9 mouse cellular contexts compared by ENCODE assay signal in genomic region chr7:27354783-27355182, GRCm38 (mm10). TPM values are rescaled to one million over a fixed set of nuclear protein-coding genes. Genes with fewer than 3 reads are reported as not detected.
DNase-seq lines count a peak whose midpoint lies in the region; ATAC-seq and TF ChIP-seq lines count a peak whose summit lies in the region.
"Had no signal": no experiment of that assay in that cellular context is flagged by ENCODE, and none has a peak within 500 bp of the region (broad histone marks: within the 10 kb centered on the region; RNA-seq: fewer than 3 reads in every experiment).

No protein-coding gene starts in this region.

- H3K27ac ChIP-seq in kidney, embryonic 14.5 days (ENCODE audit: low read depth, low read length), result peak overlapping the region; percentile 7; the same call in 1 of the 2 replicates
- H3K27ac ChIP-seq in kidney, adult 2 months (ENCODE audit: insufficient read depth, low read depth, low read length), result no peak overlapping the region
- no peak overlapping the region for H3K27ac ChIP-seq in embryonic fibroblast, embryonic 13.5 days (ENCODE audit: insufficient read depth, low read length)
- no peak overlapping the region for H3K27ac ChIP-seq in limb, embryonic 13.5 days
- no peak overlapping the region for H3K27ac ChIP-seq in neural tube, embryonic 12.5 days

- peak overlapping the region; percentile 67 for H3K4me3 ChIP-seq in kidney, embryonic 14.5 days (ENCODE audit: low read length)
- H3K4me3 ChIP-seq in kidney, adult 2 months (ENCODE audit: insufficient read depth, low read depth, low read length), result no peak overlapping the region
- H3K4me3 ChIP-seq in embryonic fibroblast, embryonic 13.5 days (ENCODE audit: insufficient read depth, low read length), result peak overlapping the region; percentile 91
- peak overlapping the region; percentile 67 for H3K4me3 ChIP-seq in limb, embryonic 13.5 days
- H3K4me3 ChIP-seq in neural tube, embryonic 12.5 days, result peak overlapping the region; percentile 69

- H3K4me2 ChIP-seq in kidney, embryonic 14.5 days (replicated peaks; ENCODE audit: low read depth, low read length), result peak overlapping the region; percentile 66
- peak overlapping the region; percentile 82 for H3K4me2 ChIP-seq in limb, embryonic 13.5 days (replicated peaks)
- peak overlapping the region; percentile 77 for H3K4me2 ChIP-seq in neural tube, embryonic 12.5 days (replicated peaks)

- 41% methylated on average over 4 of the region's 4 CpGs for WGBS in kidney, embryonic 14.5 days
- WGBS in kidney, adult 2 months, result 52% methylated on average over 4 of the region's 4 CpGs
- 55% methylated on average over 4 of the region's 4 CpGs for WGBS in limb, embryonic 13.5 days
- WGBS in neural tube, embryonic 12.5 days, result 48% methylated on average over 4 of the region's 4 CpGs

- no peak for TF ChIP-seq CTCF in kidney, adult 2 months (conservative IDR thresholded peaks at IDR 0.05; ENCODE audit: insufficient read depth, insufficient read length, low read depth, low read length)
- no peak for TF ChIP-seq CTCF in embryonic fibroblast, embryonic 13.5 days (IDR thresholded peaks at IDR 0.05; ENCODE audit: borderline replicate concordance, insufficient read depth, low read length)

- no peak for TF ChIP-seq POLR2A in kidney, adult 2 months (IDR thresholded peaks at IDR 0.05; ENCODE audit: low read depth, low read length)
- no peak for TF ChIP-seq POLR2A in embryonic fibroblast, embryonic 13.5 days (IDR thresholded peaks at IDR 0.05; ENCODE audit: low read depth, low read length)

- ATAC-seq in kidney, embryonic 14.5 days (ENCODE audit: low FRiP score, low TSS enrichment), result no peak
- no peak for ATAC-seq in limb, embryonic 13.5 days (ENCODE audit: low FRiP score, low read depth)
- no peak for ATAC-seq in neural tube, embryonic 12.5 days (ENCODE audit: low FRiP score, low read depth)

- no peak for DNase-seq in kidney, adult 2 months
- no peak for DNase-seq in thymus, postnatal 14 days
- DNase-seq in testis, postnatal 14 days (ENCODE audit: low spot score), result no peak
- no peak for DNase-seq in kidney, postnatal 4 days
- DNase-seq: cerebellum, postnatal 14 days had no signal

- H3K27me3 ChIP-seq in kidney, embryonic 14.5 days (ENCODE audit: control insufficient read depth, insufficient read depth, low read length), result no peaks in the 10 kb centered on the region
- H3K27me3 ChIP-seq in kidney, adult 2 months (replicated peaks; ENCODE audit: control insufficient read depth, insufficient read depth, low read length), result no peaks in the 10 kb centered on the region
- H3K27me3 ChIP-seq in limb, embryonic 13.5 days, result peaks cover 29% of the 10 kb centered on the region
- peaks cover 20% of the 10 kb centered on the region for H3K27me3 ChIP-seq in neural tube, embryonic 12.5 days (replicated peaks)

- peaks cover 18% of the 10 kb centered on the region for H3K4me1 ChIP-seq in kidney, embryonic 14.5 days (ENCODE audit: control insufficient read depth, insufficient read depth, low read length)
- H3K4me1 ChIP-seq in kidney, adult 2 months (ENCODE audit: control insufficient read depth, insufficient read depth, low read length), result no peaks in the 10 kb centered on the region; the same call in 1 of the 2 replicates
- no peaks in the 10 kb centered on the region for H3K4me1 ChIP-seq in embryonic fibroblast, embryonic 13.5 days (ENCODE audit: control insufficient read depth, insufficient read depth, low read length)
- peaks cover 24% of the 10 kb centered on the region for H3K4me1 ChIP-seq in limb, embryonic 13.5 days
- peaks cover 18% of the 10 kb centered on the region for H3K4me1 ChIP-seq in neural tube, embryonic 12.5 days

- H3K36me3 ChIP-seq in kidney, embryonic 14.5 days (ENCODE audit: control insufficient read depth, insufficient read depth, low read length), result peaks cover 11% of the 10 kb centered on the region
- no peaks in the 10 kb centered on the region for H3K36me3 ChIP-seq in kidney, adult 2 months (ENCODE audit: control insufficient read depth, insufficient read depth, low read length)
- peaks cover 25% of the 10 kb centered on the region for H3K36me3 ChIP-seq in limb, embryonic 13.5 days
- H3K36me3 ChIP-seq in neural tube, embryonic 12.5 days, result peaks cover 35% of the 10 kb centered on the region

- H3K9ac ChIP-seq in kidney, embryonic 14.5 days (ENCODE audit: low read depth, low read length), result peak overlapping the region; percentile 31; the same call in 1 of the 2 replicates
- peak overlapping the region; percentile 73; the same call in 1 of the 2 replicates for H3K9ac ChIP-seq in limb, embryonic 13.5 days
- H3K9ac ChIP-seq in neural tube, embryonic 12.5 days, result peak overlapping the region; percentile 74; the same call in 1 of the 2 replicates

- H3K9me3 ChIP-seq in kidney, embryonic 14.5 days (ENCODE audit: control insufficient read depth, low read length), result no peaks in the 10 kb centered on the region
- no peaks in the 10 kb centered on the region for H3K9me3 ChIP-seq in limb, embryonic 13.5 days
- H3K9me3 ChIP-seq in neural tube, embryonic 12.5 days, result no peaks in the 10 kb centered on the region

RNA-seq across cellular contexts. Expression of gene Shkbp1, which starts 1.0 kb away (rescaled TPM):
- 38.4 and 41.0 TPM in 2 replicates for polyA plus RNA-seq in kidney, embryonic 14.5 days (2014; fragmentation: Nextera tagmentation; extraction: Ambion mirVana)
- 39.2 and 45.5 TPM in 2 replicates for polyA plus RNA-seq in kidney, adult 2 months (2012; rRNA removed)
- polyA plus RNA-seq in embryonic fibroblast, embryonic 13.5 days (2011; ENCODE audit: insufficient read length, low read depth, missing spikeins), result 35.9 and 41.2 TPM in 2 replicates
- polyA plus RNA-seq in limb, embryonic 13.5 days (2015; fragmentation: Nextera tagmentation; extraction: Ambion mirVana), result 49.2 and 54.5 TPM in 2 replicates
- 68.6 and 68.9 TPM in 2 replicates for polyA plus RNA-seq in neural tube, embryonic 12.5 days (2016; fragmentation: Nextera tagmentation; extraction: Ambion mirVana)

RNA-seq across cellular contexts. Expression of gene Gm20479, which starts 2.4 kb away (rescaled TPM):
- 1.9 TPM in 1 of 2 replicates, not detected in the other for polyA plus RNA-seq in kidney, embryonic 14.5 days (2014; fragmentation: Nextera tagmentation; extraction: Ambion mirVana)
- 0.39 TPM in 1 of 2 replicates, not detected in the other for polyA plus RNA-seq in kidney, adult 2 months (2012; rRNA removed)
- polyA plus RNA-seq in embryonic fibroblast, embryonic 13.5 days (2011; ENCODE audit: insufficient read length, low read depth, missing spikeins), result 6.2 TPM in 1 of 2 replicates, not detected in the other
- not detected in 2 replicates for polyA plus RNA-seq in limb, embryonic 13.5 days (2015; fragmentation: Nextera tagmentation; extraction: Ambion mirVana)
- 0.40 TPM in 1 of 2 replicates, not detected in the other for polyA plus RNA-seq in neural tube, embryonic 12.5 days (2016; fragmentation: Nextera tagmentation; extraction: Ambion mirVana)

RNA-seq across cellular contexts. Expression of gene Ltbp4, which starts 17.3 kb away (rescaled TPM):
- 23.4 and 26.0 TPM in 2 replicates for polyA plus RNA-seq in kidney, embryonic 14.5 days (2014; fragmentation: Nextera tagmentation; extraction: Ambion mirVana)
- 76.9 and 84.7 TPM in 2 replicates for polyA plus RNA-seq in kidney, adult 2 months (2012; rRNA removed)
- polyA plus RNA-seq in embryonic fibroblast, embryonic 13.5 days (2011; ENCODE audit: insufficient read length, low read depth, missing spikeins), result 46.5 and 50.6 TPM in 2 replicates
- 25.8 and 29.3 TPM in 2 replicates for polyA plus RNA-seq in limb, embryonic 13.5 days (2015; fragmentation: Nextera tagmentation; extraction: Ambion mirVana)
- polyA plus RNA-seq in neural tube, embryonic 12.5 days (2016; fragmentation: Nextera tagmentation; extraction: Ambion mirVana), result 6.1 and 9.9 TPM in 2 replicates
